Mouse (Mus musculus) testis, adult 2 months (tissue): ENCODE data around the gene Tuba1a. TPM values are rescaled to one million over a fixed set of nuclear protein-coding genes. Genes with fewer than 3 reads are reported as not detected.
"Not testable (repeated sequence)": the region's sequence is repeated elsewhere in the genome, so short reads cannot be mapped to it uniquely, and the experiment has no call there.

Experiments
- H3K27ac ChIP-seq: fragments of 200-500 bp; 2 replicates; pipeline ENCODE4 v1.5.1; 2012; ENCODE audit warnings: low read depth, low read length; ENCODE audit not compliant: control insufficient read depth, insufficient read depth
- H3K27me3 ChIP-seq: fragments of 200-500 bp; 2 replicates; pipeline ENCODE4 v1.6.1; 2012; ENCODE audit warnings: mild to moderate bottlenecking, low read length, moderate library complexity; ENCODE audit not compliant: control insufficient read depth, insufficient read depth
- H3K36me3 ChIP-seq: fragments of 200-500 bp; 2 replicates; pipeline ENCODE4 v1.6.1; 2012; ENCODE audit warnings: mild to moderate bottlenecking, low read length; ENCODE audit not compliant: control insufficient read depth, insufficient read depth
- H3K4me1 ChIP-seq: fragments of 200-500 bp; 2 replicates; pipeline ENCODE4 v1.6.1; 2012; ENCODE audit warnings: low read length; ENCODE audit not compliant: control insufficient read depth, insufficient read depth
- H3K4me3 ChIP-seq: fragments of 200-500 bp; 2 replicates; pipeline ENCODE4 v1.5.1; 2012; ENCODE audit warnings: low read depth, mild to moderate bottlenecking, low read length, moderate library complexity, mixed read lengths; ENCODE audit not compliant: control insufficient read depth
- CTCF ChIP-seq: fragments of 200-500 bp; IDR thresholded peaks from 2 replicates; pipeline ENCODE4 v1.5.1; 2012; ENCODE audit warnings: low read depth, mild to moderate bottlenecking, inconsistent platforms, low read length, moderate library complexity; ENCODE audit not compliant: control insufficient read depth, insufficient read depth, insufficient replicate concordance
- POLR2A ChIP-seq: fragments of 200-500 bp; IDR thresholded peaks from 2 replicates; pipeline ENCODE4 v1.6.1; 2012; ENCODE audit warnings: low read depth, mild to moderate bottlenecking, inconsistent platforms, low read length, moderate library complexity; ENCODE audit not compliant: control insufficient read depth
- polyA plus RNA-seq: library from polyadenylated mRNA; depleted of rRNA; stranded (reverse); fragments of >200 nt; gene quantifications from 2 replicates; pipeline ENCODE4 v1.2.3, GENCODE M21; 2012

The Tuba1a gene
- polyA plus RNA-seq, 1 experiment = 93.1 TPM

DNA sequence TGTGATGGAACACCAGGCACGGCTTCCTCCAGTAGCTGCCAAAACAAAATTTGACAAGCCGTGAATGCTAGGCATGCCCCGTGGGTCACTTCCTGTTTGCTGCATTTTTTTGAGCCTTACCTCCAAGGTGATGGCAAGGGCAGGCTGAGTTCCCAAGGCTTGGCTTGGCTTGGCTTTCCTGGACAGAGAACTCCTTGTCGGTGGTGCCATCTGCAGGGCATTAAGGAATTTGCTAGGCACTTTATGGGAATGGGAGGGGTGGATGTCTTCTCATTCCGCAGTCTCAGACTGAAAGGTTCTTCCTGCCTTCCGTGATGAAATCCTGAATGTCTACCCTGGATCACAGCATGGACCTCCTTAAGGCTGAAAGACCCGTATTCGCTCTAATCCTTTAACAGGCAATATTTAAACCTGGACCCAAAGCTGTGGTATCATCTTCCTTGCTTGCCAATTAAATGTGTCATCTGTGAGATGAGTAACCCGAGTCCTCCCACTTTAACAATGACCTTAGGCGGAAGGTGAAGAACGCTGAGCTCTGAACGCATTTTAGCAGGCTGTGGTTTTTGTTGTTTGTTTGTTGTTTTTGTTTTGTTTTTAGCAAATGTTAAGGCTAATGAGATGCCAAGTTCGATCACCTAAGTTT is 24.8 kb downstream of the Tuba1a start:
- Histone ChIP-seq H3K27ac (no peak overlapping the region), H3K27me3 (no peaks in the 10 kb centered on the region), H3K4me3 (no peak overlapping the region), H3K4me1 (peaks cover 3% of the 10 kb centered on the region), H3K36me3 (no peaks in the 10 kb centered on the region; the same call in 1 of the 2 replicates)
- TF ChIP-seq POLR2A (no peak), CTCF (peak; percentile 39; the same call in 1 of the 2 replicates)

DNA sequence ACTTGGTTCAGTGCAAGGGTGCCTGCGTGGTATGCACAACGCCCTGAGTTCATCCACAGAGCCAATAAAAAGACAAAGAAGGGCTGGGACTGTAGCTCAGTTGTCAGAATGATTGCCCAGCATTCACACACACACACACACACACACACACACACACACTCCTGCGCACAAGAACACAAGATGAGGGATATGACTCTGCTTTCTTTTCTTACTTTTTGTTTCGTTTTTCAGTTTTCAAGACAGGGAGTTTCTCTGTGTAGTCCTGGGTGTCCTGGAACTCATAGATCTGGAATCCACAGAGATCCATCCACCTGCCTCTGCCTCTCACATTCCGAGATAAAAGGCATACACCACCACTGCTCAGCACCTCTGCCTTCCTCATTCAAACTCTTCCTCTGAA is 25.9 kb downstream of the Tuba1a start:
- no peaks in the 10 kb centered on the region for H3K27me3 ChIP-seq
- no peak overlapping the region for H3K27ac ChIP-seq
- H3K4me3 ChIP-seq = no peak overlapping the region
- no peak for TF ChIP-seq CTCF
- no peak for TF ChIP-seq POLR2A
- H3K4me1 ChIP-seq = no peaks in the 10 kb centered on the region
- H3K36me3 ChIP-seq = no peaks in the 10 kb centered on the region; the same call in 1 of the 2 replicates

DNA sequence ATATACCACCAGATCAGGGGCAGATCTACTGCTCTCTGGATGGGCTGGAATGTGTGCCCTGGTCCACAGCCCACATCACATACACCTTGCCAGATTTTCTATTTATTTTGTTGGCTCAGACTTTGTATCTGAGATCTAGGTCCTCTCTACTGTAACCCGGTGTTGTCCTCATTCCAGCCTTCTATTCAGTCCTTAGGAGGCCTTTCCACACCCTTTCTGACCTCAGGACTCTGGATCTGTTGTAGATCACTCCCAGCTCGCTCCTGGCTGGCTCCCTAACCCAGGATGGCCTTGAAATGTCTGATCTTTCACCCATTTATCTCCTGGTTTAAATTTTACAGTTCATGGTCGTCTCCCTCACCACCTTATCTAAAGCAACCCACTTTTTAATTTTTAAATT is 28.8 kb downstream of the Tuba1a start:
- Histone ChIP-seq H3K4me1 (peaks cover 2% of the 10 kb centered on the region; the same call in 1 of the 2 replicates), H3K36me3 (no peaks in the 10 kb centered on the region), H3K4me3 (no peak overlapping the region), H3K27ac (no peak overlapping the region), H3K27me3 (no peaks in the 10 kb centered on the region)
- TF ChIP-seq CTCF (no peak), POLR2A (no peak)

DNA sequence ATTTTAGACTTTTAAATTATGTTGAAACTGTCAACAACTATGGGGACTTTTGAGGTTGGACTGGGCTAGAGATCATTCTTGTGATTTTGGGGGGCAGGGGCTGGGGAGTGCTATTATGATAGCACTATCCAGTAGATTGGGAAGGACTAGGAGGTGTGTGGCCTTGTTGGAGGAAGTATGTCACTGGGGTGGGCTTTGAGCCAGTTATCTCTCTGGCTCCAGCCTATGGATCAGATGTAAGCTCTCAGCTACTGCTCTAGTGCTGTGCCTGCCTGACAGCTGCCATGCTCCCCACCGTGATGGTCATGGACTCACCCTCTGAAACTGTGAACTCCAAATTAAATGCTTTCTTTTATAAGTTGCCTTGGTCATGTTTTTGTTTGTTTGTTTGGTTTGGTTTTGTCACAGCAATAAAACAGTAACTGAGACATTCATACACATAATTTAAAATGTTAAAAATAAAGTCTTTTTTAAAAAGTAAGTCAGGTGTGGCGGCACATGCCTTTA is 30.4 kb downstream of the Tuba1a start:
- no peak overlapping the region for H3K27ac ChIP-seq
- no peak for TF ChIP-seq POLR2A

DNA sequence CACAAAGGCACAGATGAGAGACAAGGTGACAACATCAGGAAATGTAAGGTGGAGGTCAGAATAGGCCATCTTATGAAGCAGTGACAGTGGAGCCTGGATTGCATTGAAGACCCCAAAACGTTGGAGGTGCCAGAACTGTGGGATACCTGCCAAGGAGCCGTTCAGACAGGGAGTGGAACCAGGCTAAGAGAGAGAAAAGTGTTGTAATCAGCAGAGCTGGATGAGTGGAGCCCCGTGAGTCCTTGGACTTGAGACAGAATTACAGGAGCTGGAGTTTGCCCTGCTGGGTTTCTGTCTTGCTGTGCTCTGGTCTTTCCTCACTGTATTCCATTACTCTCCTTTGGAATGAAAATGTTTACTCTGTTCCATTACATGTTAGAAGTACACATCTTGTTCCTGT is 30.9 kb downstream of the Tuba1a start:
- no peaks in the 10 kb centered on the region for H3K27me3 ChIP-seq
- H3K4me1 ChIP-seq = peaks cover 2% of the 10 kb centered on the region; the same call in 1 of the 2 replicates
- H3K36me3 ChIP-seq = no peaks in the 10 kb centered on the region
- H3K27ac ChIP-seq = no peak overlapping the region
- no peak for TF ChIP-seq POLR2A
- no peak for TF ChIP-seq CTCF
- no peak overlapping the region for H3K4me3 ChIP-seq

More for the DNA sequence above, 30.4 kb downstream of the Tuba1a start:
- no peaks in the 10 kb centered on the region for H3K36me3 ChIP-seq
- no peak overlapping the region for H3K4me3 ChIP-seq
- no peaks in the 10 kb centered on the region for H3K27me3 ChIP-seq
- peaks cover 2% of the 10 kb centered on the region; the same call in 1 of the 2 replicates for H3K4me1 ChIP-seq

DNA sequence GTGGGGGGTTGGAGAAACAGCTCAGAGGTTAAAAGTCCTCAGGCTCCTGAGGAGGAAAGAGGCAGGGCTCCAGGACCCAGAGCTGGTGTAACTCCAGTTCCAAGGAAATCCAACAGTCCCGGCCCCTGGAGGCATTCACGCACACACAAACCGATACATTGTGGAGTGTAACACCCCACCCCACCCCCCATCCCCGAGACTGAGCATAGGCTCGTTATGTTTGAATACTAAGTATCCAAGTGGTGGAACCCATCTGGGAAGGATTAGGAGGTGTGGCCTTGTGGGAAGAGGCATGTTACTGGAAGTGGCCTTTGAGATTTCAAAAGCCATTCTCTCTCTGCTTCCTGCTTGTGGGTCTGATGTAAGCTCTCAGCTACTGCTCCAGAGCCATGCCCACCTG is 32.0 kb downstream of the Tuba1a start:
- no peak for TF ChIP-seq CTCF
- TF ChIP-seq POLR2A = no peak

DNA sequence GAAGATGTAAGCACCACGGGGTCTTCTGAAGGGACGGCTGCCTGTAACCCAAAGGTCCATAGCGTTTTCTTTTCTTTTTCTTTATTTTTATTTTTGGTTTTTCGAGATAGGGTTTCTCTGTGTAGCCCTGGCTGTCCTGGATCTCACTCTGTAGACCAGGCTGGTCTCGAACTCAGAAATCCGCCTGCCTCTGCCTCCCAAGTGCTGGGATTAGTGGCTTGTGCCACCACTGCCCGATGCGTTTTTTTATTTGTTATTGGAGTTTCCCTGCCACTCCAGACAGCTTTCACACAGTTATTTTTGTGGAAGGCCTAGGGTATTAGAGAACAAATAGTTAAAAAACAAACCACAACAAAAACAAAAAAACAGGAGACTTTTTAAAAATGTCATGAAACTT is 35.0 kb downstream of the Tuba1a start:
- H3K4me1 ChIP-seq = not testable (repeated sequence)
- peak overlapping the region; percentile 85 for H3K27ac ChIP-seq

More for the DNA sequence above, 32.0 kb downstream of the Tuba1a start:
- Histone ChIP-seq H3K27ac (no peak overlapping the region), H3K4me1 (peaks cover 2% of the 10 kb centered on the region; the same call in 1 of the 2 replicates), H3K27me3 (no peaks in the 10 kb centered on the region), H3K4me3 (no peak overlapping the region), H3K36me3 (no peaks in the 10 kb centered on the region)

DNA sequence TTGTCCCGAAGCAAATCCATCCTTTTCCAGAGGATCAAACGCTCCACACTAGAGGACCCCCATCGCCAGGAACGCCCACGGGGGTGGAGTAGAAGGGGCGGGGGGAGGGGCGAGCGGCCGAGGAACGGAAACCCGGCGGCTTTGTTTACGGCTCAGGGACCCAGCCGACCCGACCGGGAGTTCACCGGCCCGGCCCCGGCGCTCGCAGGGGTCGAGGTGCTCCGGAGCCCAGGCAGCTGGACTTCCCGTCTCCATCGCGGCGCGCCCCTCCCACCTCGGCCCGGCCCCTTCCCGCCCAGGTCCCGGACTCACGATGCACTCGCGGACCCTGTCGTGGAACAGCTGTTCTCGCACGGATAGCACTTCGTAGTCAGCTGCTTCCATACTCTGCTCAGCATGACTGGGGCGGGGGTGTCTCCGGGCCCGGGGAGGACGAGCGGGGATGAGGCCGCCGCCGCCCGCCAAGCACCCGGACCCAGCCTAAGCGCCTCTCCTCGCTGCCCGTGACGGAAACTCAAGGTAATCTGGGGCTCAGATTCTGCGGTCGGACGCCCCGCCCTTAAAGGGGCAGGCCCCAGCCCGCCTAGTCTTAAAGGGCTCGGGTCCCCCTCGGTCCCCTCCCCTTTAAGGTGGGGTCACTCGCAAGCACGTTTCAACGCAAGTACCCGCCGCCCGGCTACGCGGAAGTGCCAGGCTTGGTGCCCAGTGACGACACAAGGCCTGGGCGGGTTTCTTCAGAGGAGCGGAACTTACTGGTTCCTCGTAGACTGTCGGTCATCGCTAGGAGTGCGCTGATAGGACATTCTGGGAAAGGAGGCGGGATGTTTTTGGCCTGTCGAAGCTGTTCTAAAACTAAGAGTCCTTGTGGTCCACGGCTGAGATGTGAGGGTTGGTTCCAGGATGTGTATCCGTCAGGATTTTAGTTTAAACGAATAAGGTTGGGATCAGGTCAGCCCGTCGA is 35.7 kb downstream of the Tuba1a start, which contains the start of gene Lmbr1l:
TSS of gene Lmbr1l (minus strand) at position 694 of the 961 bp plus-strand sequence.
- TF ChIP-seq CTCF = no peak
- peak; percentile 83 for TF ChIP-seq POLR2A
- Histone ChIP-seq H3K27ac (peak within 1 kb of the TSS; percentile 87), H3K36me3 (peaks cover 4% of the 10 kb centered on the region), H3K4me3 (peak within 1 kb of the TSS; percentile 97), H3K27me3 (no peaks in the 10 kb centered on the region), H3K4me1 (peaks cover 7% of the 10 kb centered on the region)

More for the DNA sequence above, 35.0 kb downstream of the Tuba1a start:
- H3K4me3 ChIP-seq = peak overlapping the region; percentile 97
- H3K36me3 ChIP-seq, H3K27me3 ChIP-seq: not testable (repeated sequence)
